Mouse (Mus musculus) CD8-positive naive resting alpha-beta T cell, adult 2 months (primary cell): ENCODE results near the gene Tmc6.

ENCODE experiments used
- DNase-seq, 2 experiments: peaks; one replicate each; pipeline ENCODE4 v3.0.0; 2022; ENCODE audit warnings: low read depth in 2 of 2, low spot score in 2 of 2

The Tmc6 gene

GRCm38 (mm10) chr11:117760374-117761119, 21.5 kb downstream of the Tmc6 start:
- no peak for DNase-seq

GRCm38 (mm10) chr11:117759267-117759666, 22.7 kb downstream of the Tmc6 start:
- no peak for DNase-seq

GRCm38 (mm10) chr11:117755891-117756290, 26.1 kb downstream of the Tmc6 start:
- no peak for DNase-seq

GRCm38 (mm10) chr11:117751544-117751943, 30.5 kb downstream of the Tmc6 start:
- no peak for DNase-seq

- no peak for DNase-seq
These were observed 32.6 kb downstream of the Tmc6 start for GRCm38 (mm10) chr11:117749414-117749813.

- no peak for DNase-seq
These were observed 33.4 kb downstream of the Tmc6 start for GRCm38 (mm10) chr11:117748628-117749027.

- DNase-seq, result no peak
These were observed 38.5 kb downstream of the Tmc6 start for GRCm38 (mm10) chr11:117743454-117744030.

- DNase-seq, result no peak
These were observed 39.3 kb downstream of the Tmc6 start for GRCm38 (mm10) chr11:117742715-117743114.

GRCm38 (mm10) chr11:117742243-117742642, 39.8 kb downstream of the Tmc6 start:
- no peak for DNase-seq

GRCm38 (mm10) chr11:117741128-117741527, 40.9 kb downstream of the Tmc6 start:
- no peak for DNase-seq

GRCm38 (mm10) chr11:117738123-117738522, 43.9 kb downstream of the Tmc6 start:
- DNase-seq, result no peak

GRCm38 (mm10) chr11:117736037-117736689, 45.8 kb downstream of the Tmc6 start:
- DNase-seq, result no peak

GRCm38 (mm10) chr11:117731470-117731869, 50.5 kb downstream of the Tmc6 start:
- DNase-seq, result no peak

- no peak for DNase-seq
These were observed 51.5 kb downstream of the Tmc6 start for GRCm38 (mm10) chr11:117730490-117730838.

- DNase-seq, result no peak
These were observed 52.1 kb downstream of the Tmc6 start for GRCm38 (mm10) chr11:117729798-117730489.

GRCm38 (mm10) chr11:117729341-117729740, 52.7 kb downstream of the Tmc6 start:
- no peak for DNase-seq

- DNase-seq, result no peak
These were observed 53.2 kb downstream of the Tmc6 start for GRCm38 (mm10) chr11:117728841-117729240.

GRCm38 (mm10) chr11:117728245-117728644, 53.8 kb downstream of the Tmc6 start:
- no peak for DNase-seq

GRCm38 (mm10) chr11:117727031-117727430, 55.0 kb downstream of the Tmc6 start:
- no peak for DNase-seq

GRCm38 (mm10) chr11:117724604-117725301, 57.2 kb downstream of the Tmc6 start:
- peak in 1 of 2 experiments; percentile 7 for DNase-seq

GRCm38 (mm10) chr11:117718838-117719237, 63.2 kb downstream of the Tmc6 start:
- peak; percentile 53 to 61 for DNase-seq
